Mouse (Mus musculus): ENCODE measurements around the gene Oas1h.
"Not testable (repeated sequence)": the region's sequence is repeated elsewhere in the genome, so short reads cannot be mapped to it uniquely, and the experiment has no call there.

Oas1h gene

DNA sequence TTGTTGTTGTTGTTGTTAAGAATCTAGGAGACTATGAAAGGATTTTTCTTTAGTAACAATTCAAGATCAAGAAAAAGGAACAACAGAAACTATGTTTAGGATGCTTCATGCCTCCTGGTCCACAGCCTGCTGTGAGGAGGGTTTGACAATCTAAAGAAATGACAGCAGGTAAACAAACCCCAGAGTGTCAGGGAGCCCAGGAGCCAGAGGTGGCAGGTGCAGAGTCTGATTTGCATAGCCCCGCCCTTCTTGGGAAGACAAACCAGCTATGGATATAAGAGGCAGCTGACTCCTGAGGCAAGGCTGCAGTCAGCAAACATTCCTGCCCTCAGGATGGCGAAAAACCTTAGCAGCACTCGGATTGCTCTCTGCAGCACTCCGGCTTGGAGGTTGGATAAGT, at the start of gene Oas1h:
Oas1h (plus strand) TSS at position 301 of the 400 bp plus-strand sequence.
- DNase-seq (ENCODE audit: low read depth, low spot score), result peak; percentile 49

DNA sequence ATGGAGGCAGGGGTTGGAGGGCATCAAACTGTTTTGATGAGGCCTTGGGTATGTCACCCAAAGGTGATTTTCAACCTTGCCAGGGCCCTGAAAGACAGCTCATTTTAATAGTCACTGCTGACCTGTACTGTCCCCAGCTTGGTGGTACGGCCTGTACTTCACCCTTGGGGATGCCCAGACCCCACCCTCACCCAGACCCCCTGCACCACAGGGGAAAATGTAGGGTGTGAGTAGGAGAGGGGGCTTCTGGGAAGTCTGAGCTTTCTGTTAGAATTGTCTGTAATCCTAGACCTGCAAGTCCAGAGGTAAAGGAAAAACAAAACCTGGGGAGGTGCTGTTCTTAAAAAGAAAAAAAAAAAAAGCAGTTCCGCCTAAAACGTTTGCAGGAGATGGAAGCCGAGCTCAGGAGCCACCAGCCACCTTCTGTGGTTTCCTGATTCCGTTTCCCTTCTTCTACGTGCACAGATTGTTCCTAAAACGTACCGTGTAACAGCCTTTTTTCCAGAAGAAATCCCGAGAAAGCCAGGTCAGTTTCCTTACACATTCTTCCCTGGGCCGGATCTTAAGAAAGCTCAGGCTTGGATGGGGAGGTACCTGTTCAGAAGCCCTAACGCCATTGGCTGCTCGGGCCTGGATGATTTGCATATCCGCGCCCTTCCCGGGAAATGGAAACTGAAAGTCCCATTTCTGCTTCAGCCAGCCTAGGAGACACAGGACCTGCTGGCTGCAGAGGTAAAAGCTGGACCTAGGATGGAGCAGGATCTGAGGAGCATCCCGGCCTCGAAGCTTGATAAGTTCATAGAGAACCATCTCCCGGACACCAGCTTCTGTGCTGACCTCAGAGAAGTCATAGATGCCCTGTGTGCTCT, 49.0 kb upstream of the Oas1h start, which contains the start of gene Oas1c:
Oas1c (minus strand) TSS at position 564 of the 869 bp plus-strand sequence.
- DNase-seq (ENCODE audit: low read depth, low spot score), result peak; percentile 93

- DNase-seq (ENCODE audit: low read depth, low spot score), result no peak
Observed at GRCm38 (mm10) chr5:120813023-120813422, 48.2 kb upstream of the Oas1h start.

GRCm38 (mm10) chr5:120815949-120816348, 45.3 kb upstream of the Oas1h start:
- DNase-seq (ENCODE audit: low read depth, low spot score), result peak; percentile 75

- no peak for DNase-seq (ENCODE audit: low read depth, low spot score)
Observed at GRCm38 (mm10) chr5:120818999-120819398, 42.2 kb upstream of the Oas1h start.

DNA sequence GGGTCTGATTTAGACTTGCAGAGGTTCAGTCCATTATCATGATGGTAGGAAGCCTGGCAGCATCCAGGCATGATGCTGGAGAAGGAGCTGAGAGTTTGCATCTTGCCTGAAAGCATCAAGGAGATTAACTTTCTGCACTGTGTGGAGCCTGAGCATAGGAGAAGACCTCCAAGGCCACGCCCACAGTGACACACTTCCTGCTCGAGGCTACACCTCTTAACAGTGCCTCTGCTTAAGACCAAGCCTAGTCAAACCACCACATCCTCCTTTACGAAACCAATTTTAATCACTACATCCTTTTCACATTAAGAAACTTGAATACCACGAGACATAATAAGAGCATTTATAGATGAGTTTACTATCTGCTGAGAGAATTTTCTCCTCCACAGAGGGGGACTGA, 30.2 kb upstream of the Oas1h start:
- DNase-seq (ENCODE audit: low read depth, low spot score), result no peak

DNA sequence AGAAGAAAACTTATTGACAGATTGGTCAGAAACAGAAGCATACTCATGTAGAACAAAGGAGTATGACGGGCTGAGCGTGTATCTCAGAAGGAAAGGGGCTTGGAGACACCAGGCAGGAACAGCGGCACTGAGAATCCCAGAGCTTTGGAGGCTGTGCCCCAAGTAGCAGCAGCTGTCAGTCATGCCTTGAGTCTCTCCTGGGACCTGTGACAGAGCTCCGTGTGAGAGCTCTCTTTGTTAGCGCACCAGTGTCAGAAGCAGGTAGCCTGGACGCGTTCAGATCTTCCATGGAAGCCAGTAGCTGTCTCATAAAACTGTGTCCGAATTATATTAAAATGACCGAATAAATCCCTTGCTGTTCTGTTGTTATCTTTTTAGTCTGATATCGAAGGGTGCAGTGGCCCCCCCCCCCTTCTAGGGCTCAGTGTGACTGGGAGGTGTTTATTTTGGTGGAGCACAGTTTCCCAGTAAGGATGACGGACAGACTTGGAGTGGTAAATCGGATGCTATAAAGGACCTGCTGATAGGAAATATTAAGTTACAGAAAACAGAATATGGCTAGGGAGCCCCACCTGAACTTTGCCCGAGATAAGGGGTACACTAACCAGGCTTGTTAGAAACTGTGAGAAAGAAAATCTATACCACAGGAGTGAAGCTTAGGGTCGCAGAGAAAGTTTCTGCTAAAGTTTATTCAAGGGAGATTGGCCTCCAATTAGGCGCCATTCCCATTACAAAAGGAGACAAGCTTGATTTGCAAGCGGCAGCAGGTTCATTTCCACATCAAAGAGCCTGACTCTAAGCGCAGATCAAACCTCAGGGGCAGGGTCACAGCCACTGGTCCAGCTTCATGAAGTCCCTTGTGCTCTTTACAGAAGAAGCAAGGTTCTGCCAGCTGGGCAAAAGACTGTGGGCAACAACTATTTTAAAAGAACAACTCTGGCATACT, 27.6 kb upstream of the Oas1h start:
- peak; percentile 69 for DNase-seq (ENCODE audit: low read depth, low spot score)

DNA sequence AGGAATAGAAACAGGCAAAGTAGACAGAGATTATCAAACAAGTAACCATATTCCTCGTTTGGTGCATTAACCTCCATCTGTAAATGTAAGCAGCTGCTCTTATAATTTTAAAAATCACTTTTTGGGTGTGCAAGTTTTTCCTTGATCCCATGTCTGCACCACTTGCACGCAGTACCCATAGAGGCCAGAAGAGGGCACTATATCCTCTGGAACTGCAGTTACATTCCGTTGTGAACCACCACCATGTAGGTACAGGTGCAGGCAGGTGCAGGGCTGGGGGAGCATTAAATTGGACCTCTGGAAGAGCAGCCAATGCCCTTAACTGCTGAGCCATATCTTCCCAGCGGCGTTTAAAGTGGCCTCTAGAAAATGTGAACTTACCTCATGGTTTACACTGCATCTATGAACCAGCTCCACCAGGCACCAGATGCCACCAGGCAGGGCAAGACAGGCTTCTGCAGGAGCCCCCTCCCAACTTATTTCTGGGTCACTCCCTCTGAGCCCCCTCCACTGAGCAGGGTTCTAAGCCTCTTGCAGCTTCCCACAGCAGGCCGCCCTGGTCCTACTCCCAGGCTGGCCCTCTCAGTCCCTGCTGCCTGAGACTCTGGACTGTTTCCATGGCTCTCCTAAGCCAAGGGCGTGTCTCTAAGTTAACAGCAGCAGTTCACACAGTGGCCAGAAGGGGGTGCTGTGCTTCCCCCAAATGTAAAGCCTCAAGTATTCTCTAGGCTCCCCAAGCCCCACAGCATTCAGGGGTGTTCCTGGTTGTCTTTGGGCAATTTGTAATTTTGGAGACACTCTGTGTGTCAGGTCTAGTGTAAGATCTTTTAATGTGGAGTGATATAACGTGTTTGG, 24.3 kb upstream of the Oas1h start:
- peak; percentile 92 for DNase-seq (ENCODE audit: low read depth, low spot score)

DNA sequence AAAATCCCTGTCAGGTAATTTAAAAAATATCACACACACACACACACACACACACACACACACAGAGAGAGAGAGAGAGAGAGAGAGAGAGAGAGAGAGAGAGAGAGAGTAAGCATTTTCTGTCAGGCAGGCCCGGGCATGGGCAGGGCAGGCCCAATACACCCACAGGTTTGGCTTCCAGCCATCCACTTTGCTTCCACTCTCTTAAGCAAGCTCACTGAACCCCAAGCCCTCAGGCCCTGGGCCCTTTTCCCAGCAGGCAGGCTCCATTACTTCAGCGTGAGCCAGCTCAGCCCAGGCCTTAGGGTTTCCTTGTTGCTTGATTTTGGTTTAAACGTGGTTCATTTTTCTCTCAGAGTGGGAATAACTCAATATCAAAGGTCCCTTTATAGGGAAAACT, 16.5 kb upstream of the Oas1h start:
- no peak for DNase-seq (ENCODE audit: low read depth, low spot score)

DNA sequence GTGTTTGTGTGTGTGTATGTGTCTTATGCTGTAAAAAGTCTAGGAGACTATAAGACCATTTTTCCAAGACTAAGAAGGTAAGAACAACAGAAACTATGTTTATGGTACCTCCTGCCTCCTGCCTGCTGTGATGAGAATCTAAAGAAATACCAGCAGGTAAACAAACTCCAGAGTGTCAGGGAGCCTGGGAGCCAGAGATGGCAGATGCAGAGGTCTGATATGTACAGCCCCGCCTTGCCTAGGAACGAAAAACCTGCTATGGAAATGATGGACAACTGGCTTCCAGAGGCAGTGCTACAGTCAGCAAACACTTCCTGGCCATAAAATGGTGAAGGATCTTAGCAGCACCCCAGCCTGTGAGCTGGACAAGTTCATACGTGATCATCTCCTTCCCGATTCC, 14.2 kb upstream of the Oas1h start, which contains the start of gene Oas1f:
Oas1f (plus strand) TSS at position 301 of the 400 bp plus-strand sequence.
- DNase-seq (ENCODE audit: low read depth, low spot score), result no peak

DNA sequence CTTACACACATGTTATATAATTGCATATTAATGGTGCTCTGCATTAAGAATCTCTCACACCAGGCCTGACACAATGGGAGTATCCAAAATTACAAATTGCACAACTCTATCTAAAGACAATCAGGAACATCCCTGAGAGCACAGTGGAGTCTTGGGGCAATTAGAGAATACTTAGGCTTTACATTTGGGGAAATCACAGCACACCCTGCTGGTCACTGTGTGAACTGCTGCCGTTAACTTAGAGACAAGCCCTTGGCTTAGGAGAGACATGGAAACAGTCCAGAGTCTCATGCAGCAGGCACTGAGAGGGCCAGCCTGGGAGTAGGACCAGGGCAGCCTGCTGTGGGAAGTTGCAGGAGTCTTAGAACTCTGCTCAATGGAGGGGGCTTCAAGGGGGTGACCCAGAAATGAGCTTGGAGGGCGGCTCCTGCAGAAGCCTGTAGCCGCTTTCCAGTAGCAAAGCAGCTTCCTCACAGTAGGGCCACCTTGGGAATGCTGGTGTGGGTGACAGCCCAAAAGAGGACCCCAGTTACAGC, 11.6 kb upstream of the Oas1h start:
- peak; percentile 82 for DNase-seq (ENCODE audit: low read depth, low spot score)

DNA sequence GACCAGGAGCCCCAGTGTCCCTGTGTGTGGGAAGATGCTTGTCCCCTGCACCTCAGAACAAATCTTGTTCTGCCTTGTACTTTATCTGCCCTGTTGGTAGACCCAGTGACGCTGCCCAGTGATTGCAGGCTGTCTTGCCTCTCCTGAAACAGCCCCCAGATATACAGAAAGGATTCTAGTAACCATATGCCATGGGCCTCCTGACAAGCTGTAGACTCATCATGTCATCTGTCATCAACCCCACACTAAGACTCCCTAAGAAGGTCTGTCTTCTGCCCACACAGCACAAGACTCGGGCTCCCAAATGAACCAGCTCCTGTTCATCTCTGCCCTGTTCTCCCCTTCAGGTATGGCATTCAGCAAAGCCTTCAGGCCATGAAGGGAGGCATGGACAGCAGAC, 2.0 kb upstream of the Oas1h start:
- no peak for DNase-seq (ENCODE audit: low read depth, low spot score)

- DNase-seq (ENCODE audit: low read depth, low spot score), result peak; percentile 88
Observed at GRCm38 (mm10) chr5:120865336-120865860, 4.2 kb downstream of the Oas1h start.

- DNase-seq (ENCODE audit: low read depth, low spot score), result no peak
Observed at GRCm38 (mm10) chr5:120869436-120870015, 8.3 kb downstream of the Oas1h start.

DNA sequence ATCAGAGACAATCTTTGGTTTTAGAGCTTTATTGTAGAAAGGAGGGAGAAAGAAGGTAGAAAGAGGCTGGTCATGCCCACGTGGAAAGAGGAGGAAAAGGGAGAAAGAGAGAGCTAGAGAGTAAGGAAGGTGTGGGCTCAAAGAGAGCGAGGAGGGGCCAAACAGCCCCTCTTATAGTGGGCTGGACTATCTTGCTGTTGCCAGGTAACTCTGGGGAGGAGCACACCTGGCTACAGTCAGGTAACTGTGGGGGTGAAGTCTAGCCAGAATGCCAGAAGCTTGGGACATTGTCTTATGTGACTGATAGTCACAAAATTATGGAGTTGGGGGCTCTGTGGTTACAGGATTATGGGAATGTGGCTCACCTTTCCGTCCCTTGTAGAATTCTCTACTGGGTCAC, 8.9 kb downstream of the Oas1h start:
- no peak for DNase-seq (ENCODE audit: low read depth, low spot score)

DNA sequence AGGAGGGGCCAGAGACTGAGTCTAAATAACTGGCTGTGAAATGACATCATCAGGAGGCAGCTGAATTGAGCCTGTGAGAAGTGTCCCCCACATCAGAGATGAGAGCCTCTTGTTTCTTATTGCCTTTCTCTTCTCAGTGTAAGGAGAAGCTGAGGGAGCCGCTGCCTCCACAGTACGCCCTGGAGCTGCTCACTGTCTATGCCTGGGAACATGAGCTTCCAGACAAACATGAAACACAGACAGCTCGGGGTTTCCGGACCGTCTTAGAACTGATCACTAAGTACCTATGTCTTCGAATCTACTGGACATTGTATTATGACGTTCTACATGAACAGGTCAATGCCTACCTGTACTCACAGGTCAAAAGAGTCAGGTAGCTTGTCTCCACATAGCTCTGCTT, 9.6 kb downstream of the Oas1h start:
- DNase-seq (ENCODE audit: low read depth, low spot score), result no peak

- no peak for DNase-seq (ENCODE audit: low read depth, low spot score)
Observed at GRCm38 (mm10) chr5:120871469-120871868, 10.2 kb downstream of the Oas1h start.

DNA sequence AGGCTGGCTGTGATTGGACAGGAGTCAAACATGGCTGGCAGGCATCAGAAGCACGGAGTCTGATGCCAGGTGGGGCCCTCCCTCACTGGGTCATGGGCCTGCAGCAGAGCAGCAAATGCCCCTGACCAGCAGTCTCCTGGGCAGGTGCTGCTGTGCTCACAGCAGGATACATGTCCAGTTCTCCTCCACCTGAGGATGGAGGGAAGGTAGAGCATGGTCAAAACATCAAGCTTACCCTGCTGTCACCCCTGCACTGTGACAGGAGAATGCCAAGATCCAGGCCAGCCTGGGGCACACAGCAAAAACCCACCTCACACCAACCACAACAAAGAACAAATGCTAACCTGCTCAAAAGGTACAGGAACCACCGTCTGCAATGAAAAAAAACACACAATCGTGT, 15.6 kb downstream of the Oas1h start:
- not testable (repeated sequence) for DNase-seq (ENCODE audit: low read depth, low spot score)

DNA sequence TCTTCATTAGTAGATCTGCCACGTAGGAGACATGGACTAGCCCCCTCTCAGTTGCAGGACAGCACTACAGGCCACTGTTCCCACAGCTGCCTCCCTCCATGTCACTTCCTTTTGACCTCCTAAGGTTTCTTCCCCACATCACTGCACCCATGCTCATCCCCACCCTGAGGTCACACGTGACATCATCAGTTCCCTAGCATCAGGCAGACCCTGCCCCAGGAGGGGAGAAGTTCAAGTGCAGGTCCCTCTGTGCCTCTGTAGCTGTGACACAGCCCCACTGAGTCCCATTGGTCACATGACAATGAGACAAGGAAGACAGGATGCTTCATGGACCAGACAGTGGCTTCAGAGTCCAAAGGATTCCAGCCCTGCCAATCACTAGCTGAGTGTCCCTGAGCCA, 16.2 kb downstream of the Oas1h start:
- not testable (repeated sequence) for DNase-seq (ENCODE audit: low read depth, low spot score)

DNA sequence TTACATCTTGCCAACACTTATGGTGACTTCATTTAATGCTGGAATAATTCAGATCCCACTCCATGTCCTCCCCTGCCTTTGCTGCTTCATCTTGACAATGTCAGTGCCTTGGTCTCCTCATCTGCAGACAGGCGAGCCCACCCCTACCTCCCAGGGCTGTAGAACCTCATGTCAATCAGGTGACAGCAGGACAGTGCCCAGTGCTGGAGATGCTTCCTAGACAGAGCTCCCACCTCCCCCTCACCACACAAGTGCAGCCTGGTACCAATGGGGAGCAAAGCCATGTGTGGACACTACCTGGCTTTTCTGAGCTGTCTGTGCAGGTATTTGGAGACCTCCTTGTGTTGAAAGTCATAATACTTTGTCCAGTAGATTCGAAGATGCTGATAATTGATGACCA, 17.6 kb downstream of the Oas1h start:
- not testable (repeated sequence) for DNase-seq (ENCODE audit: low read depth, low spot score)
